Mouse (Mus musculus) hindbrain, embryonic 16.5 days (tissue): ENCODE measurements around the gene Ttc27. TPM values are rescaled to one million over a fixed set of nuclear protein-coding genes. Genes with fewer than 3 reads are reported as not detected.

ENCODE experiments used
- ATAC-seq: fragments of 200-750 bp; cut with Nextera tagmentation; 2 replicates; pipeline ENCODE4 v1.8.0; 2017; ENCODE audit warnings: moderate TSS enrichment, moderate library complexity
- H3K27ac ChIP-seq: fragments of 300-500 bp; sonication (generic); 2 replicates; pipeline ENCODE4 v1.5.1; 2014; ENCODE audit warnings: low read depth, mild to moderate bottlenecking, control low read depth, low read length, moderate library complexity
- H3K27me3 ChIP-seq: fragments of 300-500 bp; sonication (generic); replicated peaks from 2 replicates; pipeline ENCODE4 v1.6.1; 2014; ENCODE audit warnings: low read length; ENCODE audit not compliant: control insufficient read depth, insufficient read depth
- H3K36me3 ChIP-seq: fragments of 300-500 bp; sonication (generic); 2 replicates; pipeline ENCODE4 v1.6.1; 2014; ENCODE audit warnings: mild to moderate bottlenecking, low read length, moderate library complexity, mixed read lengths; ENCODE audit not compliant: control insufficient read depth, insufficient read depth
- H3K4me1 ChIP-seq: fragments of 300-500 bp; sonication (generic); 2 replicates; pipeline ENCODE4 v1.6.1; 2014; ENCODE audit warnings: low read depth, low read length; ENCODE audit not compliant: control insufficient read depth, insufficient read depth
- H3K4me2 ChIP-seq: fragments of 300-500 bp; sonication (generic); 2 replicates; pipeline ENCODE4 v1.6.1; 2014; ENCODE audit warnings: mild to moderate bottlenecking, low read length, control low read depth, moderate library complexity
- H3K4me3 ChIP-seq: fragments of 300-500 bp; sonication (generic); 2 replicates; pipeline ENCODE4 v1.5.1; 2014; ENCODE audit warnings: mild to moderate bottlenecking, low read length, control low read depth, moderate library complexity
- H3K9ac ChIP-seq: fragments of 300-500 bp; sonication (generic); 2 replicates; pipeline ENCODE4 v1.6.1; 2014; ENCODE audit warnings: low read depth, mild to moderate bottlenecking, control low read depth, low read length, moderate library complexity
- H3K9me3 ChIP-seq: fragments of 300-500 bp; sonication (generic); 2 replicates; pipeline ENCODE4 v1.6.1; 2014; ENCODE audit warnings: mild to moderate bottlenecking, low read length, moderate library complexity; ENCODE audit not compliant: control insufficient read depth
- WGBS: fragments of 180-500 bp; shearing (Covaris S2); extraction: QIAGEN DNeasy Blood & Tissue Kit; methylation state at CpG from one replicate; pipeline ENCODE4 v1.1.7; 2014; 5-methylcytosine and 5-hydroxymethylcytosine counted together
- polyA plus RNA-seq: library from polyadenylated mRNA; unstranded; fragments of >200 nt; fragmentation: Nextera tagmentation; extraction: Ambion mirVana; gene quantifications from 2 replicates; pipeline ENCODE4 v1.2.1, GENCODE M21; 2015

The Ttc27 gene
- polyA plus RNA-seq, 1 experiment from 2014 or later, result 17.3 TPM

DNA sequence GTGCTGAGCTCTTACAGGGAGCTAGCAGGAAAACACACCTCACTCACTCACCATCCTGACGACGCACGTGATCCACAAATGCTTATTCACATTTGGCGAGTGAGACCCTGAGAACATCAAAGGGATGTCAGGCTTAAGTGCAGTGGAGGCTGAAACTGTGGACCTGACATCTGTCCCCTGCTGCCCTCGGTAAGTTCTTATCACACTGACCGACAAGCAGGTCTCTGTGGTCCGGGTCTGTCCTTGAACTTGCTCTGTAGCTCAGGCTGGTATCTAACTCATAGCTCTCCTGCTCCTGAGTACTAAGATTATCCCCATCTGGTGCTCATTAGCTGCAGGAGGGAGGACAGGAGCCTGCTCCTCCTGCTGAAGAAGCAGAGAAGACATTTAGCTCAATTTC, 162.2 kb downstream of the Ttc27 start:
- no peak overlapping the region for H3K9ac ChIP-seq
- H3K36me3 ChIP-seq, result no peaks in the 10 kb centered on the region
- no peak for ATAC-seq
- H3K27me3 ChIP-seq, result no peaks in the 10 kb centered on the region
- H3K4me1 ChIP-seq, result no peaks in the 10 kb centered on the region
- H3K4me3 ChIP-seq, result no peak overlapping the region
- 78% methylated on average over 7 of the region's 7 CpGs for WGBS
- H3K4me2 ChIP-seq, result no peak overlapping the region
- H3K27ac ChIP-seq, result no peak overlapping the region
- H3K9me3 ChIP-seq, result no peaks in the 10 kb centered on the region

DNA sequence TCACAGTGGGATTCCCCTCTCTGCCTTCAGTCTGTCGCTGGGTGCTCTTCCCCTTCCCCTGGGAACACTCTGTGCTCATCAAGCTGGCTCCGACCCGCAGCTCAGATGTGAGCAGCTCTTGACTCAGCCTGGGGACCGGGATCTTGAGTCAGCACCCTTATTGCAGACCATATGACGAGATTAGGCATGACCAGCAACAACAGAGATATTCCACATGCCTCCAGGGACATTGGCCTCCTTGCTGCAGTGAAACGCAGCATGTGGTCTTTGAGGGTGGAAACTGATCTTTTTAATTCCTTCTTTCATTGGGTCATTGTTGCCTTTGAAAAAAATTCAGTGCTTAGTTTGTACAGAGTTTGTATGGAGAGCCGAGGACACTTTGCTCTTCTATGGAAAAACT, 169.5 kb downstream of the Ttc27 start:
- H3K4me2 ChIP-seq, result no peak overlapping the region
- no peaks in the 10 kb centered on the region for H3K36me3 ChIP-seq
- H3K9me3 ChIP-seq, result no peaks in the 10 kb centered on the region
- H3K27ac ChIP-seq, result no peak overlapping the region
- no peak overlapping the region for H3K4me3 ChIP-seq
- no peaks in the 10 kb centered on the region for H3K4me1 ChIP-seq
- 64% methylated on average over 7 of the region's 7 CpGs for WGBS
- no peak overlapping the region for H3K9ac ChIP-seq
- no peaks in the 10 kb centered on the region for H3K27me3 ChIP-seq
- ATAC-seq, result no peak

DNA sequence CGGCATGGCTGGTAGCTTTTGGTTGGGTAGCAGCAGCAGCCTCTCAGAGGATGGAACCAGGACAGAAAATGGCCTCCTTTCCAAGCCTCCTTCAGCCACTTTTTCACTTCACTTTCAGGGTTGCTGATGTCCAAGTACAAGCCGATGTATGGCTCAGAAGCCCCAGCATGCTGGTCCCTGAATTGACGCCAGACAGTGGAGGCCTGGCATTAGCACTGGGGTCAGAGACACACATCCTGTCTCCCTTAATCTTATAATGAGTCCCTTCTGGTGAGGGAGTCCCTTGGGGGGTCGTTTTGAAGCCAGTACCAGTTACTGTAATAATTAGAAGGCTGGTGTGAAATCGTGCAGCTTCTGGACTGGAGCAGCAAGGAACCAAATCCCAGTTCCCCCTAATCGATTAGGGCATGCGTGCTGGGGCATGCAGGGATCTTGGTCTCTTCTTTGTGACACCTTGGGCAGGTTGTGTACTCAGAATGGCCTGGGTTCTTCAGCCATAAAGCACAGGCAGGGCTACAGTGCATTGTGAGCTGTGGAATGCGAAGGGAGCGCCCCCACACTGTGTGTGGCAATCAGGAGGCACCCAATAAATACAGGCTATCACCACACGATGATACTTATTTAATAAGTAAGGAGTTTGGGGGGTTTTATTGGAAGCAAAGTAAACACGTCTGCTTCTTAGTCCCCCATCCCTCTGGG, 171.5 kb downstream of the Ttc27 start:
- no peak overlapping the region; the same call in 1 of the 2 replicates for H3K9ac ChIP-seq
- H3K36me3 ChIP-seq, result no peaks in the 10 kb centered on the region
- H3K4me2 ChIP-seq, result no peak overlapping the region
- H3K9me3 ChIP-seq, result no peaks in the 10 kb centered on the region
- no peak overlapping the region for H3K27ac ChIP-seq
- no peak overlapping the region for H3K4me3 ChIP-seq
- no peak for ATAC-seq
- 75% methylated on average over 11 of the region's 11 CpGs for WGBS
- H3K27me3 ChIP-seq, result no peaks in the 10 kb centered on the region
- H3K4me1 ChIP-seq, result no peaks in the 10 kb centered on the region

DNA sequence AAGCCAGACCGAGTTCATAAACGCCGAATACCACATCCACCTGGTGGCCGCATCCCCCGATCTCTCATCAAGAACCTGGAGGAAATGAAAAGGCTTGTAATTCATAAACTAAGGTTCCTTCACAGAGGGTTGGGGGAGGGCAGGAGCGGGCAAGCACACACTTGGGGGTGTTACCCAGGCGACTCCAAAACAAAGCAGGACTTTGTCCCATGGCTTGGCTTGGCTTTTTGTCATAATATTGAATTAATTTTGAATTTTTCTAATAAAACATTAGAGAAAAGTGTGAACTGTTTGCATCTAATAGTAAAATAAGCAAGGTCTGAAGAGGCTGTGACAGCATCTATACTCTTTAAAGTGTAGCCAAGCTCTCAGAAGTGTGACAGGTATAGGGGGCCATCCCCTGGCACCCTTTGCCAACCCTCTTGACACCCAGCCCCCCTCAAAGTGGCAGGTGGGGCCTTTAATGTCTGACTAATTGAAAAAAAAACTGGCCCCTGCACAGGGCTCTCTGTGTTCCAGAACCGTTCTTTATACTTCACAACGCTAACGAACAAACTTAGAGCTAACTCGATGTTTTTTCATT, 172.1 kb downstream of the Ttc27 start:
- no peak overlapping the region for H3K4me3 ChIP-seq
- H3K27ac ChIP-seq, result no peak overlapping the region
- 82% methylated on average over 11 of the region's 11 CpGs for WGBS
- no peak overlapping the region for H3K4me2 ChIP-seq
- no peaks in the 10 kb centered on the region for H3K9me3 ChIP-seq
- H3K4me1 ChIP-seq, result no peaks in the 10 kb centered on the region
- H3K36me3 ChIP-seq, result no peaks in the 10 kb centered on the region
- H3K27me3 ChIP-seq, result no peaks in the 10 kb centered on the region
- no peak for ATAC-seq
- H3K9ac ChIP-seq, result no peak overlapping the region

DNA sequence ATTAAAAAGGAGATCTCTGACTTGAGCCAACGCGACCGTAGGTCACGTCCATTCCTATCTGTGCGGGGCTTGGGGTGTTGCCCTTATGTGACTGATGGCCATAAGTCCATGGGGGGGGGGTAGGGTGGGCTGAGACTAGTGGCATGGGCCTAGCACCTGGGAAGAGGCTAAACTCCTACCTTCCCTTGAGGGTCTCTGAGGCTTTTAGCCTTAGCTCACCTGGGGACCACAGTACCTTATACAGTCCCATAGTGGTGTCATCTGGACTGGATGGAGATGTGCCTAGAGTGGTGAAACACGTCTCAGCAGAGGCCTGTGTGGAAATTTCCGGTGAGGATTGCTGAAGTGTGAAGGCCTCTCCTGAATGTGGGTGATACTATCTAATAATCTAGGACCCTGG, 184.9 kb downstream of the Ttc27 start:
- Histone ChIP-seq H3K4me1 (no peaks in the 10 kb centered on the region), H3K9me3 (no peaks in the 10 kb centered on the region), H3K36me3 (no peaks in the 10 kb centered on the region), H3K4me2 (no peak overlapping the region), H3K4me3 (no peak overlapping the region), H3K9ac (no peak overlapping the region), H3K27me3 (no peaks in the 10 kb centered on the region), H3K27ac (no peak overlapping the region)
- WGBS, result 91% methylated on average over 7 of the region's 7 CpGs
- ATAC-seq, result no peak

DNA sequence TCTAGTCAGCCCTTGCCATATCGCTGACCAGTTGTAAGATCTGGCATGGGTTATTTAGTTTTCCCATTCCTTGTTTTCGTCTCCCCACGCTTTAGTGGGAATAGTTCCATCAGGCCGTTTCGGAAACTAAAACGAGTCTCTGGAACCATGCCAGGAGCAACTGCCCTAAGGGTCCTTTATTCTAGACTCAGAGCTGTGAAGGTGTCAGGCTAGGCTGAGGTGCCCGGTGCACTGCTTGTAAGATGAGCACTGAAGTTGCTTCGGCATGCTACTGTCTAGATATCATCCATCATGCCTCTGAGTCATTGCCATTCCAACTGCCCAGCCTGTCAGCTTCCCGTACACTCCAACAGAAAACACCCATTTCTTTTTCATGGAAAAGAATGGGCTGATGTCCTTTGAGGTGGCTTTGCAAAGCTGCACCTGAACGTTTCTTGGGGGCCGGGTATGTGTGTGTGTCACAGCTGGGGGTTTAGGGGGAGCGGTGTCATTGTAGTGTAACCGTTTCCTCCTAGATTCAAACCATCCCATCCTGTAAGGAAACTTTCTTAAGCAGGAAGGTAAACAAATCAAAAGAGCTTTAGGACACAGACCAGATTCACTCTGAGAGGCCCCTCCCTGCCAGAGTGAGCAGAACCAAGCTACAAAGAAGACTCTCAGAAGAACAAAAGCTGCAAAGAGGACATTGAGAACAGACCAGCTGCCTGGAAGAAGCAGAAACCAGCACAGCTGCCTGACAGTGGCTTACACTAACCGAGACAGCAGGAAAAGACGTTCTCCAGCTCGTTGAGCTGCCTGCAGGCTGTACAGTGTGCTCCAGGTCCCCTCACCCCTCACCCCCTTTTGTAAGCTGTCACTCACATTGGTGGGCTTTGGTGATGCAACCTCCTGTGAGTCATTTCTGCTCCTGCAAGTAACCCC, 186.1 kb downstream of the Ttc27 start:
- H3K36me3 ChIP-seq, result no peaks in the 10 kb centered on the region
- no peak overlapping the region for H3K27ac ChIP-seq
- no peak overlapping the region for H3K9ac ChIP-seq
- no peaks in the 10 kb centered on the region for H3K9me3 ChIP-seq
- no peaks in the 10 kb centered on the region for H3K27me3 ChIP-seq
- 56% methylated on average over 16 of the region's 16 CpGs for WGBS
- H3K4me2 ChIP-seq, result no peak overlapping the region
- H3K4me3 ChIP-seq, result no peak overlapping the region
- ATAC-seq, result no peak
- H3K4me1 ChIP-seq, result no peaks in the 10 kb centered on the region

DNA sequence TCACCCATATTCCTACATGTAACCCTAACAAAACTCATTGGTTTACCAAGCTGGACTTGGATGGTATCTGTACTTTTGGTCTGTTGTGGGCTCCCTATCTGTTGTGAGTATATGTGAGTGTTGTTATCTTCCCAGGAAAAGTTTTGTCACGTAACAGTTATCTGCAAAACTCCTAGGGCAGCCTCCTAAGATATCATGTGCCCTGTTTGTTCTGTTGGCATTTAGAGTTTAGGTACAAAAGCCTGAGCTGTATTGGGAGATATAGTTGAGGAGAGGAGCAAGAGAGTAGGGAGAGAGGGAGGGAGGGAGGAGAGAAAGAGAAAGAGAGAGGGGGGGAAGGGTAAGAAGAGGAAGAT, 186.8 kb downstream of the Ttc27 start:
- Histone ChIP-seq H3K27me3 (no peaks in the 10 kb centered on the region), H3K4me2 (no peak overlapping the region), H3K27ac (no peak overlapping the region), H3K36me3 (no peaks in the 10 kb centered on the region), H3K9me3 (no peaks in the 10 kb centered on the region), H3K4me3 (no peak overlapping the region), H3K4me1 (no peaks in the 10 kb centered on the region), H3K9ac (no peak overlapping the region)
- 89% methylated on average over 1 of the region's 1 CpGs for WGBS
- ATAC-seq, result no peak

DNA sequence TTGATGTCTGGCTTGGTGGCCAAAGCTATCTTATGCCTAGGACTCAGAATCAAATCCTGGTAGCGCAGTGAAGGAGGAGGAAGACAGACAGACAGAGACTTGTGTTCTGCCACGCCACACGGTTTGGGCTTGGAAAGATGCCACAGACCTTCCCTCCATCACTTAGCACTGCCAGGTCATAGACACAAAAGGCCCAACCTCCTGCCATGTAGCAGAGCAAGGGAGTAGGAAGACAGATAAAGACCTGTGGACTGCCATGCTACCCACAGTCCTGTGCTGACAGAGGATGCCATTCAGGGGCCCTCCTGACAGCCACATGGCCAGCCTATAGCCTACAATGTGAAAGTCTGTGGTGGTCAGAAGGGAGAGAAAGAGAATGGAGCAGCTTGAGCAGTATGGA, 187.4 kb downstream of the Ttc27 start:
- no peak overlapping the region for H3K27ac ChIP-seq
- no peak for ATAC-seq
- 83% methylated on average over 3 of the region's 3 CpGs for WGBS
- no peaks in the 10 kb centered on the region for H3K36me3 ChIP-seq
- H3K9ac ChIP-seq, result no peak overlapping the region
- no peaks in the 10 kb centered on the region for H3K27me3 ChIP-seq
- no peak overlapping the region for H3K4me2 ChIP-seq
- H3K9me3 ChIP-seq, result no peaks in the 10 kb centered on the region
- H3K4me1 ChIP-seq, result no peaks in the 10 kb centered on the region
- H3K4me3 ChIP-seq, result no peak overlapping the region

DNA sequence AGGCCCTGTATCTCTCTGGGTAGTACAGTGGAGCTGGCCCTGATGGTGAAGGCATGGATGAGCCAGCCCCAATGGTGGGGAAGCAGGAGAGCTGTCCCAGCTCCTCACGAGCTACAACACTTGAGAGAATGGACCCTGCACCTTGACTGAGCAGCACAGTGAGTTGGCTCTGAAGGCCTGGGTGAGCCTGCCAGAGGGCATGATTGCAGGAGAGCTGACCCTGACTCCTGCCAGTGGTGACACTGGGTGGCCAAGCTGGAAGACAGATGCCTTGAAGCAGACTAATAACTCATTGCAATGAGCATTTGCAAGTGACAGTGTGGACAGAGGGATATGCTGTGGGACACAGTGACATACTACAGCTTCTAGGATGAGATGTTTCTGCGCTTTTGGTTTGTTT, 195.5 kb downstream of the Ttc27 start:
- H3K4me1 ChIP-seq, result no peaks in the 10 kb centered on the region
- no peaks in the 10 kb centered on the region for H3K27me3 ChIP-seq
- ATAC-seq, result no peak
- H3K4me3 ChIP-seq, result no peak overlapping the region
- no peaks in the 10 kb centered on the region for H3K36me3 ChIP-seq
- H3K4me2 ChIP-seq, result no peak overlapping the region
- WGBS, result 96% methylated on average over 2 of the region's 2 CpGs
- no peak overlapping the region for H3K9ac ChIP-seq
- peaks cover 3% of the 10 kb centered on the region; the same call in 1 of the 2 replicates for H3K9me3 ChIP-seq
- H3K27ac ChIP-seq, result no peak overlapping the region
